Mouse (Mus musculus) ES-E14 (cell line): ENCODE measurements at regions not wholly inside any gene's neighbourhood (a gene's known extent, or its start where the extent isn't known, plus 50 kb on each side); places are given as distances from the start of the nearest gene placed in this dataset.

ENCODE experiments used
- CHD2 ChIP-seq: IDR thresholded peaks from 2 replicates; pipeline ENCODE4 v1.6.1; 2014; ENCODE audit warnings: mild to moderate bottlenecking, low read depth, low read length, inconsistent platforms
- HCFC1 ChIP-seq: IDR thresholded peaks from 2 replicates; pipeline ENCODE4 v1.6.1; 2012; ENCODE audit warnings: low read length, inconsistent platforms, borderline replicate concordance; ENCODE audit not compliant: insufficient read depth
- ZNF384 ChIP-seq: IDR thresholded peaks from 2 replicates; pipeline ENCODE4 v1.6.1; 2012; ENCODE audit warnings: low read depth, low read length, inconsistent platforms

- TF ChIP-seq CHD2: no peak
- TF ChIP-seq HCFC1: no peak
- TF ChIP-seq ZNF384: no peak
Observed at GRCm38 (mm10) chr9:102446066-102446465, 59.5 kb upstream of the Ky start.
